Comparison of ENCODE assay signal across 15 mouse cellular contexts in the genomic region with DNA sequence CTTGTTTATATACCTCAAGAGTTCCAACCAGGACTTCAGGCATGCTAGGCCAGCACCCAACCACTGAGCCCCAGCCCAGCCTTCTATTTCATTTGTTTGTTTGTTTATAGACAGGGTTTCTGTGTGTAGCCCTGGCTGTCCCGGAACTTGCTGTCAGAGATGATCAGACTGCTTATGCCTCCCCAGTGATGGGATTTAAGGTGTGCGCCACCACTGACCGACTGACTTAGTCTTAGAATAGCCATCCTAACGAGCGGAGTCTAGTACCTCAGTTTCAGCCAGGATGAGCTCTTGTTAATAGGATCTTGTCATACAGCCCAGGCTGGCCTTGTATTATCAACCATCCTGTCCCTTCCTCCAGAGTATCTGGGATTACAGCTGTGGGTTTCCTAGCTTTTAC. TPM values are rescaled to one million over a fixed set of nuclear protein-coding genes. Genes with fewer than 3 reads are reported as not detected.
DNase-seq lines count a peak whose midpoint lies in the region; ATAC-seq and TF ChIP-seq lines count a peak whose summit lies in the region.
"Had no signal": no experiment of that assay in that cellular context is flagged by ENCODE, and none has a peak within 500 bp of the region (broad histone marks: within the 10 kb centered on the region; RNA-seq: fewer than 3 reads in every experiment).

No protein-coding gene starts in this region.

- peak overlapping the region; percentile 61 for H3K4me2 ChIP-seq in kidney, postnatal 0 days (ENCODE audit: low read length)
- peak overlapping the region; percentile 55 for H3K4me2 ChIP-seq in liver, embryonic 13.5 days
- H3K4me2 ChIP-seq: hindbrain, embryonic 13.5 days had no signal

- no peaks in the 10 kb centered on the region; the same call in 1 of the 2 replicates for H3K27me3 ChIP-seq in heart, adult 2 months (ENCODE audit: control insufficient read depth, insufficient read depth, low read length)
- peaks cover 5% of the 10 kb centered on the region; the same call in 1 of the 2 replicates for H3K27me3 ChIP-seq in kidney, postnatal 0 days (ENCODE audit: insufficient read depth, low read length)
- peaks cover 36% of the 10 kb centered on the region for H3K27me3 ChIP-seq in liver, embryonic 13.5 days

- DNase-seq in heart, adult 2 months, result no peak
- no peak for DNase-seq in heart, adult 11 months
- no peak for DNase-seq in kidney, postnatal 0 days (ENCODE audit: low spot score)
- DNase-seq in kidney, adult 9 months, result no peak
- no peak for DNase-seq in liver, embryonic 13.5 days
- DNase-seq in cerebellum, postnatal 36 days, result no peak
- DNase-seq: B cell, adult 2 months; cerebellum, postnatal 10 days; left cerebral cortex, postnatal 4 days; spleen, adult 18-20 months had no signal

- H3K9ac ChIP-seq in heart, adult 2 months (ENCODE audit: low read depth, low read length), result peak overlapping the region; percentile 26
- no peak overlapping the region for H3K9ac ChIP-seq in kidney, postnatal 0 days (ENCODE audit: low read depth, low read length)
- H3K9ac ChIP-seq in liver, embryonic 13.5 days, result peak overlapping the region; percentile 57; the same call in 1 of the 2 replicates
- H3K9ac ChIP-seq: hindbrain, embryonic 13.5 days had no signal

- intact Hi-C loops in heart, adult 2 months (cut with DNase I), result no loop called here

- no peaks in the 10 kb centered on the region for H3K9me3 ChIP-seq in kidney, postnatal 0 days (replicated peaks; ENCODE audit: low read length)
- no peaks in the 10 kb centered on the region for H3K9me3 ChIP-seq in liver, embryonic 13.5 days (replicated peaks)
- H3K9me3 ChIP-seq: hindbrain, embryonic 13.5 days had no signal

- TF ChIP-seq POLR2A in heart, adult 2 months (IDR thresholded peaks at IDR 0.05; ENCODE audit: insufficient read depth, low read depth, low read length), result no peak
- TF ChIP-seq POLR2A in cortical plate, adult 2 months (IDR thresholded peaks at IDR 0.05; ENCODE audit: extremely low read depth, insufficient read depth, low read length), result no peak

- no peak for TF ChIP-seq CTCF in heart, adult 2 months (IDR thresholded peaks at IDR 0.05)
- TF ChIP-seq CTCF in kidney, postnatal 0 days (IDR thresholded peaks at IDR 0.05; ENCODE audit: low read depth), result no peak
- TF ChIP-seq CTCF in cortical plate, adult 2 months (IDR thresholded peaks at IDR 0.05; ENCODE audit: extremely low read depth, insufficient read depth, low read length), result no peak

- WGBS in heart, adult 2 months, result 56% methylated on average over 5 of the region's 5 CpGs
- 89% methylated on average over 5 of the region's 5 CpGs for WGBS in kidney, postnatal 0 days
- WGBS in liver, embryonic 13.5 days (ENCODE audit: insufficient replicate concordance), result 76% methylated on average over 5 of the region's 5 CpGs

- no peak for ATAC-seq in kidney, postnatal 0 days (replicated peaks; ENCODE audit: low FRiP score, low read depth)
- no peak for ATAC-seq in liver, embryonic 13.5 days (ENCODE audit: low read depth)
- ATAC-seq in megakaryocyte-erythroid progenitor cell, adult 5-6 weeks (replicated peaks; ENCODE audit: low FRiP score, low TSS enrichment, poor library complexity, severe bottlenecking), result no peak
- ATAC-seq: midbrain, embryonic 16.5 days had no signal

- H3K4me1 ChIP-seq in heart, adult 2 months (ENCODE audit: control insufficient read depth, insufficient read depth, low read length), result peaks cover 1% of the 10 kb centered on the region; the same call in 1 of the 2 replicates
- no peaks in the 10 kb centered on the region; the same call in 1 of the 2 replicates for H3K4me1 ChIP-seq in kidney, postnatal 0 days (replicated peaks; ENCODE audit: insufficient read depth, low read length)
- peaks cover 2% of the 10 kb centered on the region for H3K4me1 ChIP-seq in cortical plate, adult 2 months (ENCODE audit: control insufficient read depth, insufficient read depth, low read length)
- peaks cover 8% of the 10 kb centered on the region; the same call in 1 of the 2 replicates for H3K4me1 ChIP-seq in liver, embryonic 13.5 days (replicated peaks)

- H3K36me3 ChIP-seq in heart, adult 2 months (ENCODE audit: control insufficient read depth, insufficient read depth, low read length), result no peaks in the 10 kb centered on the region
- H3K36me3 ChIP-seq in kidney, postnatal 0 days (ENCODE audit: insufficient read depth, low read length), result no peaks in the 10 kb centered on the region
- H3K36me3 ChIP-seq in liver, embryonic 13.5 days, result no peaks in the 10 kb centered on the region
- H3K36me3 ChIP-seq: hindbrain, embryonic 13.5 days had no signal

- H3K27ac ChIP-seq in heart, adult 2 months, result peak overlapping the region; percentile 90
- no peak overlapping the region for H3K27ac ChIP-seq in kidney, postnatal 0 days
- no peak overlapping the region for H3K27ac ChIP-seq in cortical plate, adult 2 months (ENCODE audit: insufficient read depth, low read length)
- no peak overlapping the region for H3K27ac ChIP-seq in liver, embryonic 13.5 days
- H3K27ac ChIP-seq: hindbrain, embryonic 13.5 days had no signal

- no peak for TF ChIP-seq EP300 in heart, adult 2 months (IDR thresholded peaks at IDR 0.05; ENCODE audit: insufficient read depth, low read depth, low read length)

- peak overlapping the region; percentile 61 for H3K4me3 ChIP-seq in heart, adult 2 months
- H3K4me3 ChIP-seq in kidney, postnatal 0 days (replicated peaks; ENCODE audit: low read depth, low read length), result peak overlapping the region; percentile 56
- H3K4me3 ChIP-seq in cortical plate, adult 2 months (ENCODE audit: insufficient read depth, low read length), result peak overlapping the region; percentile 60; the same call in 1 of the 2 replicates
- peak overlapping the region; percentile 57 for H3K4me3 ChIP-seq in liver, embryonic 13.5 days (replicated peaks)

- H3K79me2 ChIP-seq in heart, adult 2 months (replicated peaks; ENCODE audit: control insufficient read depth, insufficient read depth, low read length), result no peaks in the 10 kb centered on the region

RNA-seq across cellular contexts. Expression of a gene that starts 1.8 kb away (rescaled TPM):
- total RNA-seq in heart, adult 2 months (2021), result 10 to 100 TPM; 13.5 to 18.8 TPM
- 7.3 and 10.7 TPM in 2 replicates for polyA plus RNA-seq in heart, adult 2 months (2012; rRNA removed)
- polyA plus RNA-seq in kidney, postnatal 0 days (2015; fragmentation: Nextera tagmentation; extraction: Ambion mirVana), result 7.4 and 7.6 TPM in 2 replicates
- 35.9 and 42.1 TPM in 2 replicates for polyA plus RNA-seq in cortical plate, adult 2 months (2012; rRNA removed)
- polyA plus RNA-seq in liver, embryonic 13.5 days (2015; fragmentation: Nextera tagmentation; extraction: Ambion mirVana), result 1.3 and 1.6 TPM in 2 replicates
- total RNA-seq in megakaryocyte-erythroid progenitor cell, adult 5-6 weeks (2014; fragmentation: Nextera tagmentation), result not detected in 2 replicates
- total RNA-seq in megakaryocyte-erythroid progenitor cell, adult 5-6 weeks (2017), result not detected in 2 replicates
- total RNA-seq: MEL had no signal

RNA-seq across cellular contexts. Expression of a gene that starts 35.0 kb away (rescaled TPM):
- 100 to 1,000 TPM; 106 to 146 TPM for total RNA-seq in heart, adult 2 months (2021)
- polyA plus RNA-seq in heart, adult 2 months (2012; rRNA removed), result 41.6 and 56.6 TPM in 2 replicates
- 318 and 327 TPM in 2 replicates for polyA plus RNA-seq in kidney, postnatal 0 days (2015; fragmentation: Nextera tagmentation; extraction: Ambion mirVana)
- 100 and 105 TPM in 2 replicates for polyA plus RNA-seq in cortical plate, adult 2 months (2012; rRNA removed)
- polyA plus RNA-seq in liver, embryonic 13.5 days (2015; fragmentation: Nextera tagmentation; extraction: Ambion mirVana), result 189 and 193 TPM in 2 replicates
- 166 and 271 TPM in 2 replicates for total RNA-seq in megakaryocyte-erythroid progenitor cell, adult 5-6 weeks (2014; fragmentation: Nextera tagmentation)
- 101 and 114 TPM in 2 replicates for total RNA-seq in megakaryocyte-erythroid progenitor cell, adult 5-6 weeks (2017)
